Mouse (Mus musculus): Measurements from ENCODE around the gene Gatad2b.

DNA sequence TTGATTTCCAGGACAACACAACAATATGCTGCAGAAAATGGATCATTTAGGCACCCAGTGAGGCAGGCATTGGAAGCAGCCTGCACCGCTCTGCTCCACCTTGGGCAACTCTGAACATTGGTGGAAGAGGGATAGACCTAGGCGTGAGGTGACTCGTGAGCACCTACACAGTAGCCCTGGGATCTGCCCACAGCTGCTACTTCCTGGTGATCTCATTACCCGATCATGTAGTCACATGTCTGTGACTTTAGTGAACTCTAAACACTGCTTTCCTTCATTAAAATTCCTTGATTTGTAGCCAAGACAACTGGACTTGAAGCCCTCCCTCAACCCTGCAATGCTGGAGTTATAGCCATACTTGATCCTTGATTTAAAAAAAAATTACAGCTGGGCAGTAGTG, 81.4 kb downstream of the Gatad2b start:
- TF ChIP-seq POLR2A (IDR thresholded peaks at IDR 0.05; ENCODE audit: extremely low read depth, insufficient read depth, low read length) (no peak), CTCF (IDR thresholded peaks at IDR 0.05; ENCODE audit: low read depth, low read length) (no peak)
